Mouse (Mus musculus) monocyte, adult 5-6 weeks (primary cell): ENCODE results near the gene Macrod2. TPM values are rescaled to one million over a fixed set of nuclear protein-coding genes. Genes with fewer than 3 reads are reported as not detected.

Source experiments
- ATAC-seq: fragments of 153-309, 156-312 bp; replicated peaks from 2 replicates; pipeline ENCODE4 v1.8.0; 2017; ENCODE audit warnings: mild to moderate bottlenecking; ENCODE audit not compliant: low TSS enrichment, insufficient number of reproducible peaks, severe bottlenecking, poor library complexity, low FRiP score
- total RNA-seq: library from RNA; stranded (forward); fragments of 200-1000, 200-491, 200-594 nt; gene quantifications from 3 replicates; pipeline ENCODE4 v1.2.3, GENCODE M21; 2017

Macrod2 gene
- total RNA-seq, 1 experiment from 2014 or later: 7.0 TPM

DNA sequence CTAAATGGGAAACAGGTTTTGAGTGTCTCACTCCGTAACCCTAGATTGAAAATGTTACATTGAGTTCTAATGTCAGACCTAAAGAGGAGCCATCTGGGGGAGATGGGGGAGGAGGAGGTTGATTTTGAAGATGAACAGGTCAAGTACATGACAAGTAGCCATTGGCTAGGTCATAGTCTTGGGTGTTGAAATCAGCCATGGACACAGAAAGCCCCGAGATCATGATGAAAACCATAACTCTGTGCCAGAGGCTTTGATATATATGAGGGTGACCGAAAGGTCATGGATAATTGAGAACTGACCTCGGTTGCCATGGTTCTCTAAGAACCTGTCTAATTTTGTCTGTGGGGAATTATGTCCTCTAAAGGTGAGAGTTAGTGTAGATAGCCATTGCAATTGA is 1405.1 kb downstream of the Macrod2 start:
- ATAC-seq: no peak

DNA sequence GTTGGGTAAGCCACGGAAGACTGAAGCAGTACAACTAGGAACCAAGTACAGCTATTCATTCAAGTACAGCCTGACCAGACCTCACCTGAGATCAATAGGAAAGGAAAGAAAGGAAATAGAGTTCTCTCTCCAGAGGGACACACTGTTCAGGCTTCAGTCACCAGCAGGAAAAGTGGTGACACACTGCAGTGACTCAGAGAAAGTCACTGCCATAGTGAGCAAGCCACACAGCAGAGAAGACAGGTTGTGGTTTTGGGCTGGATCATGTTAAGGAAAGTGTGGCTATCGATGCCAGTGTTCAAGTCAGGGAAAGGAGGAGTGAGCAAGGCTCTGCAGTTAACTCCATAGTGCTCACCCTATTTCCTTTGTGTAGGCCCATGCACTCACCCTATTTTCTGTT is 1405.8 kb downstream of the Macrod2 start:
- no peak for ATAC-seq

DNA sequence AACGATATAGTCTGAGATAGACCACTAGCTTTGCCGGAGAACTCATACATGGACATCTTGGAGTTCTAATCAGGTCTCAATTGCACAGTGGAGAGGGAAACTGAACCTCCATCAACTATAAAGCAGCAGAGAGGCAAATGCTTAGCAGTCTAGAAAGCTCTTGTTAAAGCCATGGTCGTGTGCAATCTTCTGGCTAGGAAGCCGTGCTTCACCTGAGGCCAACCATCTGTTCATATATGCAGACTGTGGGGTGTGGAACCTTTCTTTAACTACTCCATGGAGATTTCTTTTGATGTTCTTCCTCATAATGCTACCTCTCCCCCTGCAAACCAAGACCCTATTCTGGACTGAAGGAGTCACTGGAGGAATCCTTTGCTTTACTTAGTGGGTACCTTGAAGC is 1421.2 kb downstream of the Macrod2 start:
- no peak for ATAC-seq

DNA sequence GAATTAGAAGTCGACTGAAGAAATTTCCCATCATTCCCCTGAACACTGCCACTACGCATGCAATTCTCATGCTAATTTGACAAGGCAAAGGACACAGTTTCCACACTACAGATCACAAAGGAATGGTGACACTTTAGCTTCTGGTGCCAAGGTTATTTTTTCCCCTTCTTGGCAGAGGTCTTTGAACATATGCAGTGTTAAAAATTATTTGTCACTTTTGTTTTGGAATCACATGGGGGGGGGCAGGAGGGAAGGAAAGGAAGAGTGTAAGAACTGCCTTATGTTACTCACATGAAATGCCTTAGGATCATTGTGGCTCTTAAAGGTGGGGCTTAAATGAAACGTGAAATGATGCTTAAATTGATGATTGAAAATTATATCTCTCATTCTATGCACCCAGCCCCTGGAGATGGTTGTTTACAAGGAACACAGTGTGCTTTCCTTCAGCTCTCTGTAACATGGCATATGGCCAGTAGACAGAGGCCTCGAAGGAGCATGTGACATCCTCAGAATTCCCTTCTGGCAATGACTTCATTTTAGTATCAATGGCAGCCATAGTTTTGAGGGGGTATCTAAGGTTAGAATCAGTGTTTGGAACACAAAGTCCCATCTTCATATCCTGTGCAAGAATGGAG is 1422.6 kb downstream of the Macrod2 start:
- no peak for ATAC-seq

DNA sequence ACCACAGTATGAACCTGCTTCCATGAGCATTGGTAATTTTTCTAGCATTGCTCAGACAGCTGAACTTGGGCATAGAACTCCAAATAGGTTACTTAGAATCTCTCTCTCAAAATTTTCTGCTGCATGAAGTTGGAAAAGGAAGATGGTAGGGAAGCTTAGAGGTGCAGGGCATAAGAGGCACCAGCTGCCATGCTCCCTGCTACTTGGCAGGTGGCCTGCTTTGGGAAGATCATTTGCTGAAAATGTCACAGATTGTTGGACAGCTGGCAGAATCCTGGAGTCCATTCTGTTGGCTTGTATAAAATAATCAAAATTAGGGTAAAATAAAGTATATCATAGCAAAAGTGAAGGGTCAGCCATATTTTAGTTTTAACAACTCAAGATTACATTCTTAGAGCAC is 1425.7 kb downstream of the Macrod2 start:
- no peak for ATAC-seq

DNA sequence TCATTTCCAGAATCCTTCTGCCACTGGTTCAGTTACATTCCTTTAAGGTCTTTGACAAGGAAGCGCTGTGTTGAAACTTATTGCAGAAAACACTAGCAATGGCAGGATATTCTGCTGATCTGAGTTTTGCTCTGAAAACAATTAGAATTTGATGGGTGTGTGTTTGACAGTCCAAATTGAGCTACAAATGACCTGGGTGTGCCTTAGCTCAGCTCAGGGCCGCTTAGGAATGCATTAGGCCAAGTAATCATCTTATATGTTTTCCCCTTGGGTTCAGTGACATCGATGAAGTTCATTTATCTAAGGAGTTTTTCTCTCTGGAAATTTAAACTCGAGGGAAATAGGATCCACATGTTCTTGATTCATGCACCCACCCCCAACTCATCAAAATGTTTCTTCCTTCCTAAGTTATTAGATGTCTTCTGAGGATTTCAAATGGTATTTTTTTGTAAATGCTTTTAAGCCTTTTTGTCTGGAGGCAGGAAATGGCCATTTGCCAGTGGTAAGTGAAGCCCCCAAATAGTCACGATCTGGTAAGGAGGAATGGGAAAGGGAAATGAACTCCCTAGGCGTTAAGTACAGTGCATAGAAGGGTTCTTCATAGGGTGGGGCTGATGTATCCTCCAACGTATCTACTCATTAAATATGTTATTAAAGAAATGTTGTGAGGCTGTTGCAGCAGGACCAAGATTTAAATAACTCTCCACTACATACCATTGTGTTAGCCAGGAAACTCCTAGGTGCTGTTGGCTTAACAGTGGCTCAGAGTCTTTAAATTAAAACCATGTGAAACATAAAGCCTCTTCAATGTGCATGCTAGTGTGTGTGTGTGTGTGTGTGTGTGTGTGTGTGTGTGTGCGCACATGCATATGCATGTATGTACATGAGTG is 1430.7 kb downstream of the Macrod2 start:
- ATAC-seq: no peak

DNA sequence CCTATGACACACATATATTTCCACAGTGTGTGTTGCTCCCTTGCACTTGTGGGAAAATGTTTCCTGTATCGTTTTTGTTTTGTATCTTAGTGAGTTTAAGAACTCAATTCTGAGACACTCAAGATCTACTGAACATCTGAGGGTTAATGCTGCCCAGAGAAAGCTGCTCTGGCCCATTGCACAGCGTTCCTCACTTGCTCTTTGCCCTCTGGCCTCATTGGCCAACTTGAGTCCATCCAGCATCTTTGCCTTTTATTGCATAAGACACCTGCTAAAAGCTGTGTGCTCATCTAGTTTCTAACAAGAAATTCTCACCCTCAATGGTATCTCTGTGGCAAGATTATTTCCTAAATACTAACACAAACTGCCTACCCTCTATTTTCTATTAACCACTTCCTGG is 1435.4 kb downstream of the Macrod2 start:
- ATAC-seq: no peak

DNA sequence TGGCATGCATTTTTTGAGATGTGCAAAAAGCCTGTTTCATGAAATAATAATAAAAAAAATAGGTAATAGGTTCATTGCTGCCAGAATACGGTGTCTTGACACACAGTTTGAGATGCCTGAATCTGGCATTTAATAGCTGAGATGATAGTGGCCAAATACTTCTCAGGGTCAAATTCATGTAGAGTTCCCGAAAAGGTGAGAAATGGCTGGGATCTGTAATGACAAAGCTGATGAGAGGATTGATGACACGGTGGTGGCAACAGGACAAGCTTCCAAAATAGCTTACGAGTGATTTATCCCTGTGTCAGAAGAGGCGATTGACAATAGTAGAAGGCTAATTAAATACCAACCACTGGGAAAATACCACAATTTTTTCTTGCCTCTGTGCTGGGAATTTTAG is 1436.4 kb downstream of the Macrod2 start:
- ATAC-seq: no peak

DNA sequence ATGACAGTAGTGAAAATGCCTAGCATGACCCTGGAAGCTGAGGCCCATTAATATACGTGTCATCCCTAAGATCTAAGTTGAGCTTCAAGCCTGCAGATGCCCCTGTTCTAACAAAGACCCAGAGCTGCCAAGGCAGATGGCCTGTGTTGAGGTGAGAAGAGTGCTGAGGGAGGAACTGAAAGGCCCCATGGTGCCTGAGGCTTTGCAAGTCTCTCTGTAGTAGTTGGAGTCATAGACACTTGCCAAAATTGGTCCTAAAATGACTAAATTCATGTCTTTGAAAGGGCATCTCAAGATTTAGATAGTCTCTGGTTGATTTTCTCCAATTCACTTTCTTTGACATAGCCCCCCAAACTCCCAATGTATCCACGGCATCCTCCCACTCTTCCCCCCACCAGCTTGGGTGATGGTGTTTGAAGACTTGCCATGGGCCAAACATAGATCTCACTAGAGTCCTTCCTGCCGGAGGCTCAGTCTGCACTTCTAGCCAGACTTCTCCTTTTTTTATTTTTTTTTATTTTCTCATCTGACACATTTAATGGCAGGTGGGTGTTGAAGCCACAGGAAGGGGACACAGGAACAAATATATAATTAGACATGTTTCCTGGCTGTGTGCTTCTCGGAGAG is 1439.2 kb downstream of the Macrod2 start:
- no peak for ATAC-seq

DNA sequence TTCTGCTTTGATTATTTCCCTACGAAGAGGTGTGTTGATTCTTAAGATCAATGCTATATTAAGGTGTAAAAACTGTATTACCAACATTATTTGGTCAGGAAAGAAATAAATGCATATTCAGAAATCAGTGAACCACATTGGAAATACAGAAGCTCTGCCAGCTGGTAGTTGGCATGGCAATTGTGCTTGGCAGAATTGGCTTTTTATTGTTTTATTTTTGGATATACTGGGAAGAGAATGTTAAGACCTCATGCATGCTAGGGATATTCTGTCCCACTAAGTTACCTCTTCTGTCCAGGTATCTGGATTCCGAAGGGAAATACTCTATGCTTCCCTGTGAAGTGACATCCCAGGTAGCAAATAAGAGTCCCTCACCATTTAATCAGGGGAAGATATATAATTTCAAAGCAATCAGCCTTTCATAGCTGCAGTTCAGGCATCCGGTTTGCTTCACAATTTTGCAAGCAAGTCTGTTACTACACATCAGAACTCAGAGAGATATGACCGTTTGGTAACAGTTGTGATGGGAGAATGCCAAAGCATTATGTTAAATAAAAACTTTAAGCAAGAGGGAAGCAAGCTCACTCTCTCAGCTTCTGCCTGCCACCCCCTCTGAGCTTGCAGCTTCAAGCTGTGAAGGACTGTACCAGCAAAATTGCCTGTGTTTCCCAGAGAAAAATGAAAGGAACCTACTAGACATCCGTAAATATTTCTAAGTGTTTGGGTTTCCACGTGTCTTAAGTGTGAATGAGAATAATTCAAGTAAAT is 1449.5 kb downstream of the Macrod2 start:
- no peak for ATAC-seq

DNA sequence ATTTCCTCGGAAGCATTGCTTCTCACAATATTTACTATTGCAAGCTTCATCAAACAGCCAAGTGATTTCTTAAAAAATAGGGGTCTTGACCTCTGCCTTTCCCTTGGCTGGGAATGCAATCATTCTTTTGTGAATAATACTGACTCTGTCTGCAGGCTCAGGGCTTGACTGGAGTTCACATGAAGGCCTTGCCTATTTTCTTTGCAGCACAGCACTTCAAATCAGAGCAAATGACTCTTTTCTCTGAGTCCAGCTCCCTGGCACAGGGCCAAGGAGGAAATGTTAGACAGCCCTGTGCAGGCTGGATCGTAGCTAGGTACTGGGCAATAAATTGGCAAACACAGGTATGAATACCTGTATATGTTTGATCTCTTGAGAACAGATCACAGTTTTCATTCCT is 1464.1 kb downstream of the Macrod2 start:
- ATAC-seq: no peak

DNA sequence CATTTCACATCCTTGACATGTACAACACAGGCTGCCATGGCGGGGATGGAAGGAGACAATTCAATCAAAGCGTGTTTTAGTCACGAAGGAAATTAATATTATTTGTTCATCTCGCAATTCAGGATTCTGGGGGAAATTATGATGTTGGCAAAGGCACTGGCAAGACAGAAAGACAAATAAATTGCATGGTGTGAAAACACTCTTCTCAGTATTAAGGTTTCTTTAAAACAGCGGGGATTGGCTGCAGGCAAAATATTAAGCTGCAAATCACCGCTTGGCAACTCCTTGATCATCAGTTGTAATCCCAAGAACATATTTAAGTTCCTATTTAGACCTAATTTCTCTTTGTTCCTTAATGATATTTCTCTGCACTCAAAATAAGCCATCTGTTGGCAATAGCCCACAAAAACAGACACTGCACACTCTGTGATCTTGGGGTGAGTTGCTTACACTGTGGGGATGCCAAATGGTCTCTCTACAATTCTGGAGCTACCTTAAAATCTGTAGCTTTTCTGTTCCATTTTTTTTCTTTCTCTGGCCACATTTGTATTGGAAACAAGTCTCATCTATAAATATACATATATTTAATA is 1466.7 kb downstream of the Macrod2 start:
- no peak for ATAC-seq

DNA sequence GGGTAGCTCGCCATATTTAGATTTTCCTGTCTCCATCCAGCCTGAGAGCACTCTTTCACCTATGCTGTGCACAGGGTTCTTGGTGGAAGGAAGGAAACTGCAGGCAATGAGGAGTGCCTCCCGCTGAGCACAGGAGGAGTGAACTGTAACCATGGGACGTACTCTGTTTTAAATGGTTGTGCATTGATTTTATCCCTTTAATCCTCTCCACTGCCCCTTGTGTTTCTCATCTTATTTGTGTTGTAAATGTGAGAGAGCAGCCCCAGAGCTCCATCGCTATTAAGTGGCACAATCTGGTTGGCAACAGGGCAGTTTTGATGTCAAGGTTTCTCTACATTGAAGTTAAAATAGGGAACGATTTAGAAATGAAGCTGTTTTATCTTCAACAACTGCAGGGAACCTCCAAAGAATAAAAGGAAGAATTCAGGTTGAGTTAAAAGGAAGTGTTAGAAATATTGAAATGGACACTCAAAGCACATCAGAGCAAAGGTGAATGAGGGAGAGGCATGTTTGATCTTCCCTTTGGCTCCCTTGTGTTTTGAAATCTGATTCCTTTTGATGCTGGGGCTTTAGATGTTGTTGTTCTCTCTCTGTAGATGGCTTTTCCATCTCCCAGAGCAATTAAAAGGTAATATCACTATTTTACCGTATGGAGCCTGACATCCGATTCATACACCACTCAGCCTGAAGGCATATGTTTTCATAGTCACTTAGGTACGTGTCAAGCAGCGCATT is 1467.6 kb downstream of the Macrod2 start:
- ATAC-seq: no peak

DNA sequence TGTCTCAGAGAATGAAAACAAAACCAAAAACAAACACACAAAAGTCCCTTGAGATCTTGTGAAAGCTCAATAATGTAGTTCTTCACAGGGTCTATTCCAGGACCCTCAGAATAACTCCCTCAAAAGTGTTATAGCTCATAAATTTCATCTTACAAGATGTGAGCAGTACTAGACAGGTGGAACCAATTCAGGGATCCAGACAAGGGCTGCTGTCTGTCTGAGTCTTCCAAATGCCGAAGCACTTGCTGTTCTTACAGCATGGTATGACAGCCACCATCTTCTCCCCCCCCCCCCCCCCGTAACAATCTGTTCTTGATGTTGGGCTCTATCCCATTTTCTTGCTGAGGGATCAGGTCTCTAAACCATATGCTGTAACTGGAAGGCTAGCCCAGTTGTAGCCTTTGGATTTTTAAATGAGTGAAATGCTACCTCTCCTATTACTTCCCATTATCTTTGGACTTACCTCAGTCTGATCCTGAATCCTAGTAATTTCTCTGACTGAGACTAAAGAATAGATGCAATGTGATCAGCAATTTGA is 1468.6 kb downstream of the Macrod2 start:
- no peak for ATAC-seq

DNA sequence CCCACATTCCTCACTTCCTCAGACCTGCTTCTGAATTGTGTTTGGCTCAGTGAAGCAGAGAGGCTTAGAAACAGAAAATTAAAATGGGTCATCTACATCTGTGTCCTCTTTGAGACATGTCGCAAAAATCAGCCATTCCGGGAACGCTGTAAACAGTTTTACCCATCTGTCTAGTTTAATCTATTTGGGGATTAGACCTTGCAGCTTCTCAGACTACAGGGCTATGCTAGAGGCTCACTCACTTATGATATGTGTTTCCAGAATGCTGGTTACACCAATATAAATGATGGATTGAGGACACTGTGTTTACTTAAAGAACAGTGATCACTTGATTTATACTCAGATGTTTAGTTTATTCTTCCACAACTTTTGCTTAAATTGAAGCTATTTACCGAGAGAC is 1475.8 kb downstream of the Macrod2 start:
- ATAC-seq: no peak

DNA sequence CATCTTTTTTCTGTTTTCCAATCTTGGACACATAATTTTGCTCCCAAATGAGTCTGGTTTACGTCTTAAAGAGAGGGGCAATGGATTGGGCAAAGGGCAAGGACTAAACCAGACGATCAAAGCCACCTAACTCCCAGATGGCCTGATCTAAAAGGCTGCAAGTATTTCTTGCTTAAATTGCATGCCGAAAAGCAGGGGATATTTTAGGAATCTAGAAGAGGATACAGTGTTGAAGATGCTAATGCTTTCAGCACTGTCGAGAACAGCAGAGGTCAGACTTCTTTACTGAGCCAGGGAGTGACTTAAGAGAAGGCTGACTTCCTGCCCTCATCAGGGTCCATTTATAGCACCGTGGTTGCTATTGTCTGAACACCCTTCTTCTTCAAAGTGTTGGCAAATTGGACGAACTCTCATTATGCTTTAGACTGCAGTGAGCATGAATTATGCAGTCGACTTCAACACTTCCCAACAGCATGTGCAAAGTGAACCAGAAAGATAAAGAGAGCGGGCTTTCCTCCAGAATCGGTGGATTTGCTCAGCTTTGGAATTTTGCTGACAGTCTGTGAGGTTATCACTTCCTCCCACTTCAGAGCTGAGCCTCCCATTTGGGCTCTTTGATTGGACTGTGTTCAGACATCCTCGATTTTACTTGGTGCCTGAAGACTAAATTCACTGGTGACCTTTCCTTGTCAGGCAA is 1481.2 kb downstream of the Macrod2 start:
- ATAC-seq: no peak

DNA sequence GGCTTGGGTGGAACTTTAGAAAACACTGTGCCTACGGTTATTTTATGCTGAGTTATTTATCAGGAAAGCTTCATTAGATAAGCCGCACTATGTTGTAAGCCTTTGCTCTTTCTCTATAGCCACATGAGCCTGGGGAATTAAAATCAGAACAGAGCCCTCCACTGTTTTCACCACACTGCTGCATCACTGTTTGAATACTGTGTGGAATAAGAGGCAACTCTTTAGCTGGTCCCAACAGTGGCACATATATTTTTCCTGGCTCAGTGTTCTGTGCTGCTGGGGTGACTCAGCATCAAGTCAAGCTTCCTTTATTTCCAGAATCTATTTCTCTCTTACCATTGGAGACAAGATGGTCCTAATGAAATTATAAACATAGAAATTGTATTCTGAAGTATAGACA is 1481.8 kb downstream of the Macrod2 start:
- no peak for ATAC-seq
